Mouse (Mus musculus): ENCODE data around the gene Napb.

DNA sequence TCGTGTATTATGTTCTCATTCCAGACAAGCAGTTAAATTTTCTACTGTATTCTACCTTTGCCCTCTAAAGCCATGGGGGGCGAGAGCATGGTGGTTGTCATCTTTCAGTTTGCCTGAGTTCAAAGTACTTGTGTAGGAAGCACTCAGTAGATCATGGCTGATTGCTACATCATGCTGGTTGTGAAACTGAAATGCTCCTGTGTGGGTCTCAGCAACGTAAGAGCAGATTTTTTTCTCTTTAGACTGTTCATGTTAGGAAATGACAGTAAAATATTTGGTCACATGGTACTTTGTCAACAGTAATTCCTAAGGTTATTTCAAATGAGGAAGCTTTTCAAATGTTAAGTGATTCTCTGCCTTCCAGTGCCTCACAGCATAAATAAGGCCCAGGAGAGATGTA lies 46.6 kb downstream of the Napb start:
- TF ChIP-seq CTCF (IDR thresholded peaks at IDR 0.05; ENCODE audit: insufficient read depth, low read depth, low read length) (no peak), POLR2A (IDR thresholded peaks at IDR 0.05; ENCODE audit: insufficient read depth, low read depth, low read length) (no peak)

Measured in olfactory bulb, adult 2 months (tissue).